Mouse (Mus musculus): ENCODE results near the gene Arhgap10. TPM values are rescaled to one million over a fixed set of nuclear protein-coding genes. Genes with fewer than 3 reads are reported as not detected.

Arhgap10 gene
- polyA plus RNA-seq, 1 experiment from 2014 or later = 24.8 TPM

- no peaks in the 10 kb centered on the region for H3K27me3 ChIP-seq
- WGBS = 85% methylated on average over 12 of the region's 12 CpGs
- peaks cover 8% of the 10 kb centered on the region; the same call in 1 of the 2 replicates for H3K36me3 ChIP-seq
- no peak for ATAC-seq (ENCODE audit: insufficient number of reproducible peaks, insufficient read depth, low FRiP score, low TSS enrichment)
- H3K27ac ChIP-seq = no peak overlapping the region
- no peak overlapping the region for H3K4me2 ChIP-seq (replicated peaks)
- no peak overlapping the region for H3K9ac ChIP-seq
- H3K4me3 ChIP-seq = no peak overlapping the region
- H3K4me1 ChIP-seq = no peaks in the 10 kb centered on the region
- no peaks in the 10 kb centered on the region for H3K9me3 ChIP-seq
Observed at GRCm38 (mm10) chr8:77262216-77263009, 255.3 kb downstream of the Arhgap10 start.

GRCm38 (mm10) chr8:77261215-77261614 is 256.5 kb downstream of the Arhgap10 start:
- WGBS = 93% methylated on average over 6 of the region's 6 CpGs

GRCm38 (mm10) chr8:77257085-77257451 is 260.7 kb downstream of the Arhgap10 start:
- H3K4me2 ChIP-seq (replicated peaks) = no peak overlapping the region
- H3K27me3 ChIP-seq = no peaks in the 10 kb centered on the region
- no peak overlapping the region for H3K4me3 ChIP-seq
- H3K36me3 ChIP-seq = peaks cover 15% of the 10 kb centered on the region; the same call in 1 of the 2 replicates
- WGBS = 87% methylated on average over 12 of the region's 12 CpGs
- ATAC-seq (ENCODE audit: insufficient number of reproducible peaks, insufficient read depth, low FRiP score, low TSS enrichment) = no peak
- H3K4me1 ChIP-seq = no peaks in the 10 kb centered on the region
- H3K27ac ChIP-seq = no peak overlapping the region
- H3K9ac ChIP-seq = no peak overlapping the region
- H3K9me3 ChIP-seq = no peaks in the 10 kb centered on the region

More at GRCm38 (mm10) chr8:77261215-77261614, 256.5 kb downstream of the Arhgap10 start:
- ATAC-seq (ENCODE audit: insufficient number of reproducible peaks, insufficient read depth, low FRiP score, low TSS enrichment) = no peak
- Histone ChIP-seq H3K4me1 (no peaks in the 10 kb centered on the region), H3K4me3 (no peak overlapping the region), H3K27me3 (no peaks in the 10 kb centered on the region), H3K4me2 (replicated peaks) (no peak overlapping the region), H3K9ac (no peak overlapping the region), H3K36me3 (peaks cover 15% of the 10 kb centered on the region; the same call in 1 of the 2 replicates), H3K27ac (no peak overlapping the region), H3K9me3 (no peaks in the 10 kb centered on the region)

GRCm38 (mm10) chr8:77256450-77257084 is 261.2 kb downstream of the Arhgap10 start:
- 91% methylated on average over 5 of the region's 5 CpGs for WGBS
- ATAC-seq (ENCODE audit: insufficient number of reproducible peaks, insufficient read depth, low FRiP score, low TSS enrichment) = no peak
- no peaks in the 10 kb centered on the region for H3K27me3 ChIP-seq
- H3K36me3 ChIP-seq = peaks cover 15% of the 10 kb centered on the region; the same call in 1 of the 2 replicates
- no peaks in the 10 kb centered on the region for H3K9me3 ChIP-seq
- no peak overlapping the region for H3K9ac ChIP-seq
- no peak overlapping the region for H3K4me3 ChIP-seq
- no peak overlapping the region for H3K4me2 ChIP-seq (replicated peaks)
- H3K4me1 ChIP-seq = no peaks in the 10 kb centered on the region
- H3K27ac ChIP-seq = no peak overlapping the region

GRCm38 (mm10) chr8:77254466-77254865 is 263.3 kb downstream of the Arhgap10 start:
- no peak overlapping the region for H3K27ac ChIP-seq
- no peak overlapping the region for H3K4me2 ChIP-seq (replicated peaks)
- ATAC-seq (ENCODE audit: insufficient number of reproducible peaks, insufficient read depth, low FRiP score, low TSS enrichment) = no peak
- H3K4me3 ChIP-seq = no peak overlapping the region
- no peaks in the 10 kb centered on the region for H3K9me3 ChIP-seq
- no peak overlapping the region for H3K9ac ChIP-seq
- WGBS = 77% methylated on average over 5 of the region's 5 CpGs
- H3K36me3 ChIP-seq = peaks cover 21% of the 10 kb centered on the region; the same call in 1 of the 2 replicates
- H3K27me3 ChIP-seq = no peaks in the 10 kb centered on the region
- no peaks in the 10 kb centered on the region for H3K4me1 ChIP-seq

GRCm38 (mm10) chr8:77251134-77251533 is 266.6 kb downstream of the Arhgap10 start:
- no peak for ATAC-seq (ENCODE audit: insufficient number of reproducible peaks, insufficient read depth, low FRiP score, low TSS enrichment)
- Histone ChIP-seq H3K9me3 (no peaks in the 10 kb centered on the region), H3K36me3 (peaks cover 13% of the 10 kb centered on the region; the same call in 1 of the 2 replicates)

GRCm38 (mm10) chr8:77250094-77250493 is 267.7 kb downstream of the Arhgap10 start:
- ATAC-seq (ENCODE audit: insufficient number of reproducible peaks, insufficient read depth, low FRiP score, low TSS enrichment) = no peak
- peaks cover 13% of the 10 kb centered on the region; the same call in 1 of the 2 replicates for H3K36me3 ChIP-seq
- no peaks in the 10 kb centered on the region for H3K27me3 ChIP-seq
- WGBS = 78% methylated on average over 3 of the region's 3 CpGs
- no peak overlapping the region for H3K4me2 ChIP-seq (replicated peaks)
- H3K27ac ChIP-seq = no peak overlapping the region
- H3K4me3 ChIP-seq = no peak overlapping the region
- H3K4me1 ChIP-seq = no peaks in the 10 kb centered on the region
- H3K9ac ChIP-seq = no peak overlapping the region
- no peaks in the 10 kb centered on the region for H3K9me3 ChIP-seq

More at GRCm38 (mm10) chr8:77251134-77251533, 266.6 kb downstream of the Arhgap10 start:
- Histone ChIP-seq H3K4me2 (replicated peaks) (no peak overlapping the region), H3K27me3 (no peaks in the 10 kb centered on the region), H3K9ac (no peak overlapping the region), H3K27ac (no peak overlapping the region), H3K4me1 (no peaks in the 10 kb centered on the region), H3K4me3 (no peak overlapping the region)
- WGBS = 95% methylated on average over 5 of the region's 5 CpGs

GRCm38 (mm10) chr8:77241381-77241780 is 276.4 kb downstream of the Arhgap10 start:
- no peaks in the 10 kb centered on the region for H3K9me3 ChIP-seq
- no peaks in the 10 kb centered on the region for H3K36me3 ChIP-seq
- H3K4me2 ChIP-seq (replicated peaks) = no peak overlapping the region
- WGBS = 93% methylated on average over 3 of the region's 3 CpGs
- no peak overlapping the region for H3K9ac ChIP-seq
- no peak overlapping the region for H3K4me3 ChIP-seq
- no peak for ATAC-seq (ENCODE audit: insufficient number of reproducible peaks, insufficient read depth, low FRiP score, low TSS enrichment)
- no peak overlapping the region for H3K27ac ChIP-seq
- H3K4me1 ChIP-seq = peaks cover 5% of the 10 kb centered on the region; the same call in 1 of the 2 replicates
- no peaks in the 10 kb centered on the region for H3K27me3 ChIP-seq

- Histone ChIP-seq H3K4me1 (peaks cover 4% of the 10 kb centered on the region; the same call in 1 of the 2 replicates), H3K4me3 (no peak overlapping the region), H3K9ac (no peak overlapping the region), H3K27me3 (no peaks in the 10 kb centered on the region), H3K27ac (no peak overlapping the region), H3K4me2 (replicated peaks) (no peak overlapping the region), H3K36me3 (no peaks in the 10 kb centered on the region), H3K9me3 (no peaks in the 10 kb centered on the region)
- no peak for ATAC-seq (ENCODE audit: insufficient number of reproducible peaks, insufficient read depth, low FRiP score, low TSS enrichment)
Observed at GRCm38 (mm10) chr8:77239462-77239861, 278.3 kb downstream of the Arhgap10 start.

- WGBS = 83% methylated on average over 1 of the region's 1 CpGs
- no peaks in the 10 kb centered on the region for H3K27me3 ChIP-seq
- no peaks in the 10 kb centered on the region; the same call in 1 of the 2 replicates for H3K4me1 ChIP-seq
- H3K9ac ChIP-seq = no peak overlapping the region
- H3K27ac ChIP-seq = no peak overlapping the region
- no peak for ATAC-seq (ENCODE audit: insufficient number of reproducible peaks, insufficient read depth, low FRiP score, low TSS enrichment)
- H3K9me3 ChIP-seq = no peaks in the 10 kb centered on the region
- no peaks in the 10 kb centered on the region for H3K36me3 ChIP-seq
- H3K4me2 ChIP-seq (replicated peaks) = no peak overlapping the region
- no peak overlapping the region for H3K4me3 ChIP-seq
Observed at GRCm38 (mm10) chr8:77236701-77237100, 281.1 kb downstream of the Arhgap10 start.

GRCm38 (mm10) chr8:77232411-77232810 is 285.3 kb downstream of the Arhgap10 start:
- Histone ChIP-seq H3K36me3 (no peaks in the 10 kb centered on the region), H3K27me3 (no peaks in the 10 kb centered on the region), H3K4me1 (no peaks in the 10 kb centered on the region), H3K4me3 (no peak overlapping the region), H3K9ac (no peak overlapping the region), H3K9me3 (no peaks in the 10 kb centered on the region), H3K27ac (no peak overlapping the region), H3K4me2 (replicated peaks) (no peak overlapping the region)
- 90% methylated on average over 3 of the region's 3 CpGs for WGBS
- ATAC-seq (ENCODE audit: insufficient number of reproducible peaks, insufficient read depth, low FRiP score, low TSS enrichment) = no peak

- no peaks in the 10 kb centered on the region for H3K4me1 ChIP-seq
- WGBS = 86% methylated on average over 6 of the region's 6 CpGs
- H3K9me3 ChIP-seq = no peaks in the 10 kb centered on the region
- H3K4me2 ChIP-seq (replicated peaks) = no peak overlapping the region
- no peak for ATAC-seq (ENCODE audit: insufficient number of reproducible peaks, insufficient read depth, low FRiP score, low TSS enrichment)
- no peak overlapping the region for H3K4me3 ChIP-seq
- no peaks in the 10 kb centered on the region for H3K36me3 ChIP-seq
- no peak overlapping the region for H3K27ac ChIP-seq
- no peak overlapping the region for H3K9ac ChIP-seq
- no peaks in the 10 kb centered on the region for H3K27me3 ChIP-seq
Observed at GRCm38 (mm10) chr8:77231834-77232233, 285.9 kb downstream of the Arhgap10 start.
